Mouse (Mus musculus) limb, embryonic 15.5 days (tissue): ENCODE data around the gene Nucb2. TPM values are rescaled to one million over a fixed set of nuclear protein-coding genes. Genes with fewer than 3 reads are reported as not detected.
A peak's percentile ranks its signal among the peaks of the same experiment; 100 is the strongest.

ENCODE experiments used
- ATAC-seq: fragments of 200-750 bp; cut with Nextera tagmentation; 2 replicates; pipeline ENCODE4 v1.8.0; 2017; ENCODE audit warnings: low read depth, moderate TSS enrichment; ENCODE audit not compliant: insufficient number of reproducible peaks, low FRiP score, low TSS enrichment
- H3K27ac ChIP-seq: fragments of 300-500 bp; sonication (generic); 2 replicates; pipeline ENCODE4 v1.5.1; 2015; ENCODE audit warnings: moderate library complexity, mild to moderate bottlenecking, inconsistent platforms
- H3K27me3 ChIP-seq: fragments of 300-500 bp; sonication (generic); 2 replicates; pipeline ENCODE4 v1.6.1; 2015; ENCODE audit warnings: inconsistent platforms
- H3K36me3 ChIP-seq: fragments of 300-500 bp; sonication (generic); 2 replicates; pipeline ENCODE4 v1.6.1; 2015; ENCODE audit warnings: inconsistent platforms
- H3K4me1 ChIP-seq: fragments of 300-500 bp; sonication (generic); 2 replicates; pipeline ENCODE4 v1.6.1; 2015; ENCODE audit warnings: inconsistent platforms
- H3K4me2 ChIP-seq: fragments of 300-500 bp; sonication (generic); 2 replicates; pipeline ENCODE4 v1.6.1; 2015; ENCODE audit warnings: mild to moderate bottlenecking, inconsistent platforms
- H3K4me3 ChIP-seq: fragments of 300-500 bp; sonication (generic); 2 replicates; pipeline ENCODE4 v1.5.1; 2015; ENCODE audit warnings: mild to moderate bottlenecking, inconsistent platforms
- H3K9ac ChIP-seq: fragments of 300-500 bp; sonication (generic); 2 replicates; pipeline ENCODE4 v1.6.1; 2015; ENCODE audit warnings: inconsistent platforms
- H3K9me3 ChIP-seq: fragments of 300-500 bp; sonication (generic); 2 replicates; pipeline ENCODE4 v1.6.1; 2016; ENCODE audit warnings: inconsistent platforms
- WGBS: fragments of 180-500 bp; shearing (Covaris S2); methylation state at CpG from one replicate; pipeline ENCODE4 v1.1.7; 2015; 5-methylcytosine and 5-hydroxymethylcytosine counted together
- polyA plus RNA-seq: library from polyadenylated mRNA; unstranded; fragments of >200 nt; fragmentation: Nextera tagmentation; extraction: Ambion mirVana; gene quantifications from 2 replicates; pipeline ENCODE4 v1.2.1, GENCODE M21; 2015

Gene Nucb2
- 35.5 and 38.2 TPM in 2 replicates for polyA plus RNA-seq

DNA sequence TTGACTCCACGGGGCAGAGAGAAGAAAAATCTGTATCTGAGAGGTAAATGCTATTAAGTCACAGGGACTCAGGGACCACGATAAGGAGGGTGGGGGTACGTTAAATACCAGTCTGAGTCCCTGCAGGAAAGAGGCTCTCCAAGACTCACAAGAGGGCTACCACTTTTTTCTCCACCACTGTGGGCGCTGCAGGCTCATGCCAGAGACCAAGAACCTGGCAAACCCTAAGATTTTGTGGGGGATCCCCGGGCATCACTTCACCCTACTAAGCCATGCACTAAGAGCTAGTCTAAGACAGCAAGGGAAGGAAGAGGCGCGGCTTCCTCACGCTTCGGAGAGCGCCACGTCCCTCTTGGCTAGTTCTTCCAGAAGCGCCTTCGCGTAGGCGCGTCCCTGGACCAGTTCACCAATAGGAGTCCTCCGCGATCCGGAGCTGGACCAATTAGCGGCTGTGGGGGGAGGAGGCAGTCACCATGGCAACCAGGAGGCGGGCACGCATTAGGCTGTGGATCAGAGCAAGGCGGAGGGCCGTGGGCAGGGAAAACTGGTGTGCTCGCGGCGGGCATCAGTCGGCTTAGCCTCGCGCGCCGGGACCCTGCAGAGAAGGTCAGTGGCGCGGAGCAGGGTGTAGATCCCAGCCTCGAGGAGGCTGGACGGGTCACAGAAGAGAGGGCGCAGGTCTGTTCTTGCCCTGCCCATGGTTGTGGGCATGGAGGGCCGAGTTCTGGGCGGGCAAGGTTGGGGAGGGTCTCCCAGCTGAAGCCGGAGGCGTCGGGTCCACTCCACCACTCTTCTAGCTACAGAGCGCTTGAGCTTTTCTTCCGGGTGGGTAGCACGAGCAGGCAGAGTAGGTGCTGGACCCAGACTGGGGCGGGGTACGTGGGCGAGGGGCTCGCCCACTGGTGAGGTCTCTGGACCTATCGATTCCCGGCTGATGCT, at the start of gene Nucb2:
Nucb2 (plus strand) TSS at position 491 of the 939 bp plus-strand sequence.
- Histone ChIP-seq H3K4me1 (peaks cover 7% of the 10 kb centered on the region; the same call in 1 of the 2 replicates), H3K9ac (peak within 1 kb of the TSS; percentile 74), H3K27me3 (no peaks in the 10 kb centered on the region), H3K27ac (peak within 1 kb of the TSS; percentile 79), H3K4me3 (peak within 1 kb of the TSS; percentile 84), H3K36me3 (no peaks in the 10 kb centered on the region), H3K9me3 (no peaks in the 10 kb centered on the region), H3K4me2 (peak within 1 kb of the TSS; percentile 78)
- ATAC-seq, result peak; percentile 99
- under 1% methylated on average over 50 of the region's 51 CpGs for WGBS

DNA sequence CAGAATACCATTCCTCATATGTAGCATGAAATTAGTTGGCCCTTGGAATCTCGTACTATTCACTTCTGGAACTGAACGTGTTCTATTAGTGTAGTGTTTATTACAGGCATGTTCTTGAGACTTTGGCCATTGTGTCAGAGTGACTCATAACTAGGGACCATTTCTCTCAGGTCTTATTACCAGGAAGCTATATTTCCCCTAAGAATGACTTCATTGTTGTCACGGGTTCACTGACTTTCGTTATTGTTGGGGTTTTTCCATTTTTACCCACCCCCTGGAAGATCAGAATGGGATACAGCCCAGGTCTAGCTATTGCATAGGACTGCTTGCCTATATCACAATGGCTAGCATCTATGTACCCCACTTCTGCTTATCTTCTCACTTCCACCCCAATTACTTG, 47.2 kb upstream of the Nucb2 start:
- Histone ChIP-seq H3K9ac (no peak overlapping the region), H3K9me3 (no peaks in the 10 kb centered on the region), H3K4me2 (no peak overlapping the region), H3K4me1 (peaks cover 4% of the 10 kb centered on the region; the same call in 1 of the 2 replicates), H3K27ac (no peak overlapping the region), H3K36me3 (no peaks in the 10 kb centered on the region), H3K4me3 (no peak overlapping the region), H3K27me3 (0 out of 2 replicates have a peak, but pooled peaks cover 3% of the 10 kb centered on the region)
- 52% methylated on average over 4 of the region's 4 CpGs for WGBS
- ATAC-seq, result no peak

DNA sequence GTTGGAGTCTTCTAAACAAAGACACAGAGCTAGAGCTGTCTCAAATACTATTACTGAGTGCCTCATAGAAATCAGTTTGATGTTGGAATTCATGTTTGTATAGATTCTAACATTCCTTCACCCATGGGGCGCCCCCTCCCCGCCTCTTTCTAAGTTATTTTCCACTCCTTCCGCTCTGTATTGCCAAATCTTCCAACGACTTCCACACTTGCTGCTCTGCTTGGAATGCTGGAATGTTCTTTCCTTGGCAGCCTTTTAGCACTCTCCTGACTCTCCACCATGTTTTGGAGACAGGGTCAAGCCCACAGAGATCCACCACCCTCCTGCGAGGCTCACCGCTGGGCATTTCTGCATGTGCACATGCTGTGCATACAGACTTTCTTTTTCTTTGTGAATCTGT, 46.8 kb upstream of the Nucb2 start:
- Histone ChIP-seq H3K4me3 (no peak overlapping the region), H3K4me1 (peaks cover 7% of the 10 kb centered on the region; the same call in 1 of the 2 replicates), H3K4me2 (no peak overlapping the region), H3K9me3 (no peaks in the 10 kb centered on the region), H3K36me3 (no peaks in the 10 kb centered on the region), H3K27ac (no peak overlapping the region), H3K27me3 (0 out of 2 replicates have a peak, but pooled peaks cover 3% of the 10 kb centered on the region), H3K9ac (no peak overlapping the region)
- ATAC-seq, result no peak
- 62% methylated on average over 6 of the region's 6 CpGs for WGBS

DNA sequence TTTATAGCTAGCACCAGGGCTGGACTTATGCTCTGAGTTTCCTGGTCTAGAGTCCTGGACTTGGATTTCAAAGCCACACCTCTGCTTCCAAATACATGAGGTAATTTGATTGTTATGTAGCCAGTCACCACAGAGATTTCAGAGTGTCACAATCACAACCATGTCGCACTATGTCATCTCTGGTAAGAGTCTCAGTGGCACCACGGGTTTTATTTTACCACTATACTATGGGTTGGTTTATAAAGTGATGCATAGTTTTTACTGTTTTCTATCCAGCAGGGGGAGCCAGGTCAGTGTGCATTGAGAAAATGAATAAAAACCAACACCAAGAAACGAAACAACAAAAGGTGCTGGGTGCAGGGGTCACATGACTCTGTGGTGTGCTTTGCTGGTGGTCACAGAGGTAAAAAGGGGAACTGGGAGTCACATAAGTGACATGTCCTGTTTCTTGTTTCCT, 45.2 kb upstream of the Nucb2 start:
- Histone ChIP-seq H3K4me2 (no peak overlapping the region), H3K27ac (no peak overlapping the region), H3K9me3 (no peaks in the 10 kb centered on the region), H3K27me3 (0 out of 2 replicates have a peak, but pooled peaks cover 3% of the 10 kb centered on the region), H3K9ac (no peak overlapping the region), H3K4me1 (peaks cover 10% of the 10 kb centered on the region; the same call in 1 of the 2 replicates), H3K36me3 (no peaks in the 10 kb centered on the region), H3K4me3 (no peak overlapping the region)
- 27% methylated on average over 3 of the region's 3 CpGs for WGBS
- ATAC-seq, result no peak

DNA sequence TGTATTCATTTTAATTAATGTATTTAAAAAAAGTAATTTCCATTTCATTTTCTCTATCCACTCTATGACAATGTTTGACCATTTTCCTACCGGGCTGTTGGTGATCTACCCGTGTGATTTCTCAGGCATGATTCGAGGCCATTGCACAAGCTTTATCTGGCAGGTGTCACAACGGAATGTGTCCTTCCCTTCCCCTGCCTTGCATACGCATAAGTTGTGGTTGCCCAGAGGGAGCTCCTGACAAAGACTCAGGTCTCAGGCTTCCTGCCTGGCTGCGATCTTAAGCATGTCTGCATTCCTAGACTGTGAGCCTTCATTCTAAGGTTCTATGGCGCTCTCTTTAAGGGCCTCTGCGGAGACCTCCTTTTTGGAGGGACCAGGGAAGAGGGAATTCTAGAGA, 42.1 kb upstream of the Nucb2 start:
- Histone ChIP-seq H3K36me3 (no peaks in the 10 kb centered on the region), H3K9ac (no peak overlapping the region), H3K4me3 (no peak overlapping the region), H3K9me3 (no peaks in the 10 kb centered on the region), H3K4me1 (peaks cover 10% of the 10 kb centered on the region; the same call in 1 of the 2 replicates), H3K4me2 (no peak overlapping the region), H3K27me3 (no peaks in the 10 kb centered on the region), H3K27ac (no peak overlapping the region; the same call in 1 of the 2 replicates)
- WGBS, result 47% methylated on average over 8 of the region's 8 CpGs
- no peak for ATAC-seq

DNA sequence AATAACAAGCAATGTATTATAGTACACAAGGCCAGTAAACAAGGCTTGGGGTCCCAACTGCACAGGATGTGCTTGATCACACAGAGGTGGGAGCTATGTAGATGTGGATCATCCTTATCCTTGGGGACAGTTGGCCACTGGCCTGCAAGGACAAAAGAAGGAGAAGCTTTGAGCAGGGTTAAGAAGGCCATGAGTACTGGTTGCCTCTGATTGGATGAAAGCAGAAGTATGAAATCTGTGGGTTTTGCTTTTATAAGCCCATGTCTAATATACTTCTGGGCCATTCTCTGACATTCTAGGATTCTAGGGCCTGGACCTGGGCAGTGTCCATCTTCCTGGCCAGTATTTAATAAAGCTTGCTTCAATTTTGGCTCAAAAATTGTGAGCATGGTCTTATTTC, 28.3 kb upstream of the Nucb2 start:
- Histone ChIP-seq H3K4me1 (no peaks in the 10 kb centered on the region), H3K4me2 (no peak overlapping the region), H3K27ac (no peak overlapping the region), H3K36me3 (no peaks in the 10 kb centered on the region), H3K27me3 (no peaks in the 10 kb centered on the region), H3K4me3 (no peak overlapping the region), H3K9ac (no peak overlapping the region), H3K9me3 (no peaks in the 10 kb centered on the region)
- ATAC-seq, result no peak

DNA sequence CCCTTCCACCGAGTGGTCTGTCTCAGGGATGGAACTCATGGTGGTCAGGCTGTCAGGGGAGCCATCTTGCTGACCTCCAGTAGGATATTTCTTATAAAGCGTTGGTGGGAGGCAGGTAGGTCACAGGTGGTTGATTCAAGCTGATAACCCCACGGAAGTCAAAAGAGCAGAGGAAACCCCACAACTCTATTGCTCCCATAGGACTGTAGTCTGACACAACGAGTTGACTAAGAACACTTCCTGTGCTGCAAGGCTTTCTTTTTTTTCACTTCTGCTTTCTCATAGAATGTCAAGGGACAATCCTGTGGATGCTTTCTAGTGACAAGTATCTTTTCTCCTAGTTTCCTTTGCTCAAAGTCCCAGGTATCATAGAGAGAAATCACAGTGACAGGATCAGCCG, 27.9 kb upstream of the Nucb2 start:
- ATAC-seq, result no peak
- WGBS, result 77% methylated on average over 5 of the region's 5 CpGs
- H3K27ac ChIP-seq, result no peak overlapping the region
- H3K9ac ChIP-seq, result no peak overlapping the region
- no peaks in the 10 kb centered on the region for H3K36me3 ChIP-seq
- no peaks in the 10 kb centered on the region for H3K27me3 ChIP-seq
- H3K4me3 ChIP-seq, result no peak overlapping the region
- no peaks in the 10 kb centered on the region for H3K9me3 ChIP-seq
- H3K4me2 ChIP-seq, result no peak overlapping the region
- H3K4me1 ChIP-seq, result no peaks in the 10 kb centered on the region

DNA sequence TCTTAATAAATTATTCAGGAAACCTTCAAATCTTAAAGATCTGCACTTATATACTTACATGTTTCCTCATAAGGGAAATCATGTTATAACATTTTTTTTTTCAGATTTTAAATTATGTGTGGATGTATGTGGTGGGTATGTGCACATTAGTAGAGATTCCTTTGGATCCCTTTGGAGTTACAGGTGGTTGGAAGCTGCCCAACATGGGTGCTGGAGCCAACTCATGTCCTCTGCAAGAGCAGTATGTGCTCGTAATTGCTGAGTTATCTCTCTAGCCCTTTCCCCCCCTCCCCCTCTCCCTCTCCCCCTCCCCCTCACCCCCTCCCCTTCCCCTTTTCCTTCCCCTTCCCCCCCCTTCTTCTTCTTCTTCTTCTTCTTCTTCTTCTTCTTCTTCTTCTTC, 21.1 kb upstream of the Nucb2 start:
- H3K4me2 ChIP-seq, result no peak overlapping the region
- no peak overlapping the region for H3K4me3 ChIP-seq
- no peaks in the 10 kb centered on the region for H3K9me3 ChIP-seq
- H3K27me3 ChIP-seq, result no peaks in the 10 kb centered on the region
- no peak overlapping the region for H3K9ac ChIP-seq
- no peaks in the 10 kb centered on the region for H3K36me3 ChIP-seq
- ATAC-seq, result no peak
- no peaks in the 10 kb centered on the region for H3K4me1 ChIP-seq
- no peak overlapping the region for H3K27ac ChIP-seq
- WGBS, result 35% methylated on average over 1 of the region's 1 CpGs

DNA sequence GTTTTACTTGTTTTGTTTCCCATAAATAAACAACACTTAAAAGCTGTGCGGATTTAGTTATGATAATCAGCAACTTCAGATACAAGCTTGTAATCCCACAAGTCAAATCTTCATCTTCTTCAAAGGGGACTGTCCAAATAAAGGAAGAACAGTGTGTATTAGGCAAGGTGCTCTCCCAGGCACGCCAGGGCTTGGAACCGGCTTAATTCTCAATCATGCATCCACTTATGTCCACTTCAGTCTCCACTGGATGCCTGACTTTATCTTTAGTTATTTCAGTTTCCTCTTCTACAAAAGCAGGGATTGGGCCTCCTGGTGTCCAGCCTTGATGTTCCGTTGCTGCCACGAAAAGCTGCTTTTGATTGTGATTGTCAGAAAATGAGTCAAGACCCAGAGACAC, 20.4 kb upstream of the Nucb2 start:
- Histone ChIP-seq H3K9me3 (no peaks in the 10 kb centered on the region), H3K4me1 (no peaks in the 10 kb centered on the region), H3K9ac (no peak overlapping the region), H3K27ac (no peak overlapping the region), H3K27me3 (no peaks in the 10 kb centered on the region), H3K4me3 (no peak overlapping the region), H3K36me3 (no peaks in the 10 kb centered on the region), H3K4me2 (no peak overlapping the region)
- no peak for ATAC-seq
- WGBS, result 72% methylated on average over 5 of the region's 5 CpGs

DNA sequence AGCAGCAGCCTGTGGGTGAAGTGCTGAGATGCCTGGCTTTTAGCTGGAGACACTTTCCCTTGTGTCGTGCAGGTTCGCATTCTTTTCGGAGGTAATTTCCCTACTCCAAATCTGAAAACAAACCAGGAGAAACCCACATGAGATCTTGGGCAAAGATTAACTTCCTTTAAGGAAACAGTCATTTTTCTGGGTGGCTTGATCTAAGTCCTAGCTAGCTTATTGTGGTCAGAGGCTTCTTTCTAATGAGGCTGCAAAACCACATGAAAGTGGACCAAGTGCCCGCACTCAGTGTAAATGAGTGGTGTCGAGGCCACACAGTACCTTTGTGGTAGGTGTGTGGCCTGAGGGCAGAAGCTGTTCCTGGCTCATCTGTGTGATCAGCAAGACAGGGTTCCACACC, 20.0 kb upstream of the Nucb2 start:
- Histone ChIP-seq H3K36me3 (no peaks in the 10 kb centered on the region), H3K4me2 (no peak overlapping the region), H3K27ac (no peak overlapping the region), H3K4me3 (no peak overlapping the region), H3K9ac (no peak overlapping the region), H3K27me3 (no peaks in the 10 kb centered on the region), H3K4me1 (no peaks in the 10 kb centered on the region), H3K9me3 (no peaks in the 10 kb centered on the region)
- WGBS, result 69% methylated on average over 5 of the region's 5 CpGs
- no peak for ATAC-seq

DNA sequence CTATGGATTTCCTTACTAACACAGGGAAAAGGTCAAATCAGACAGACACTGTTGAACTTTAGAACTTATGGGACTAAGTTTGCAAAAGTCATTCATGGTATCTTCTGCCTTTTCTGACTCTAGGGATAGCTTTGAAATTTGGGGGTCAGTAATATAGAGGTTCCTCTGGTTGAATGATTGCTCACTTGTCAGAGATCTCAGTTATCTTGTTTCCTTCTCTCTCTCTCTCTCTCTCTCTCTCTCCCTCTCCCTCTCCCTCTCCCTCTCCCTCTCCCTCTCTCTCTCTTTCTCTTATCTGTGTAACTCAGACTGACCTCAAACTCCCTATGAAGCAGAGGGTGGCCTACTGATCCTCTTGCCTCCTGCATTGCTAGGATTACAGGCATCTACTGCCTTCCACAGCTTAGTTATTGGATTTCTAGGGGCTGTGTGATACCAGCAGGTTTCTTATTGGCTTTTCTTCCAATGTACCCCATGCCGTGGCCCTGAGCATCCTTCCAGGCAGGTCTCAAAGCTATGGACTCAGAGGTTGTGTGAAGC, 19.0 kb upstream of the Nucb2 start:
- no peak overlapping the region for H3K9ac ChIP-seq
- H3K27me3 ChIP-seq, result no peaks in the 10 kb centered on the region
- WGBS, result 74% methylated on average over 1 of the region's 1 CpGs
- ATAC-seq, result no peak
- no peaks in the 10 kb centered on the region for H3K36me3 ChIP-seq
- no peaks in the 10 kb centered on the region for H3K9me3 ChIP-seq
- H3K4me2 ChIP-seq, result no peak overlapping the region
- H3K4me3 ChIP-seq, result no peak overlapping the region
- H3K27ac ChIP-seq, result no peak overlapping the region
- H3K4me1 ChIP-seq, result no peaks in the 10 kb centered on the region

DNA sequence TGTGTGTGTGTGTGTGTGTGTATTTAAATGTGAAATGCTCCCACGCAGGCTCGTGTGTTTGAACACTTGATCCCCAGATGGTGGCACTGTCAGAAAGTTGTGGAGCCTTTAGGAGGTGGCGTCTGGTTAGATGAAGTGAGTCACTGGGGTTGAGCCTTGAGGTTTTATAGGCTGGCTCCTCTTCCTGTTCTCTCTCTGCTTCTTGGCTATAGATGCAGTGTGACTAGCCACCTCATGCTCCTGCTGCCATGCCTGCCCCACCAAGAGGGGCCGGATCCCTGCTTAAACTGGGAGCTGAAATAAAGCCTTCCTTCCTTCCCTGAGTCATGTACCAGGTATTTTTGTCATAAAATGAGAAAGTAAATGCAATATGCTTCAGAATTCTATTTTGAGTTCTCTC, 13.1 kb upstream of the Nucb2 start:
- H3K36me3 ChIP-seq, result no peaks in the 10 kb centered on the region
- no peaks in the 10 kb centered on the region for H3K4me1 ChIP-seq
- no peak overlapping the region for H3K9ac ChIP-seq
- no peaks in the 10 kb centered on the region for H3K9me3 ChIP-seq
- H3K4me2 ChIP-seq, result no peak overlapping the region
- no peak overlapping the region for H3K4me3 ChIP-seq
- no peaks in the 10 kb centered on the region for H3K27me3 ChIP-seq
- 60% methylated on average over 4 of the region's 4 CpGs for WGBS
- no peak for ATAC-seq
- no peak overlapping the region for H3K27ac ChIP-seq
